Mouse (Mus musculus) testis, postnatal 14 days (tissue): ENCODE measurements around the gene Ube2cbp.

Source experiments
- DNase-seq: peaks from one replicate; pipeline ENCODE4 v3.0.0; 2021; ENCODE audit warnings: low spot score

The Ube2cbp gene

DNA sequence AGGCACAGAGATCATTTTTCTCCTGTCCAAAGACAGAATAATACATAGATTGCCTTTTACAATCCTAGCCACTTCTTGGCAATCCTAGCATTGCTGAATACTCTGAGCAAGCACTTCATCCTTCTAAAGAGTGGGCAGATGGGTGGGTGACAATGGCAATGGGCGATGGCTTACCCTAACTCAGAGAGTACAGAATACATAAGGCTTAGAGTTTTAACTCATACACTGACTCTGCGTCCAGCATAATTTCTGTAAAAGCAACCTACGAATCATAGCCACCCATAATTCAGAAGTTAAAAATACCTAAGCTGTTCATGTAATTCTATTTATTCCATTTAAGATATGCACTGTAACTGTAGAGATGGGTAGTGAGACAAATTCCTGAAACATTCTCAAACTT, 29.2 kb downstream of the Ube2cbp start:
- no peak for DNase-seq

DNA sequence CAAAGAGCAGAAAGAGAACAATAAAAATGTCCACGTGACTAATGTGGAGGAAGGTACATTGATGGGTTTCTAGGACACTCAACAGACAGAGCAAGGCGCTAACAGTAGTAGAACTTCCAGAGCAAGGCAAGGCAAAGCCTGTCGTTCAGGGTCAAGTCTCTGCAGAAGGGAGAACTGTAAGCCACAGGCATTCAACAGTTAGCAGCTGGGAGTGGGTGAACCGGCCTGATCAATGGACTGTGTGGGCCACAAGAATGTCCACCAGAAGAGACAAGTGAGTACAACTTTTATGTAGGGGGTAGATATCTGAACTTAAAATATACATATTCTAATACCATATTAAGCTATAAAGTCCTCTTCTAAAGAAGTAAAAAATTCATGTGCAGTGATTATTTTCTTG, 41.4 kb downstream of the Ube2cbp start:
- DNase-seq = no peak

DNA sequence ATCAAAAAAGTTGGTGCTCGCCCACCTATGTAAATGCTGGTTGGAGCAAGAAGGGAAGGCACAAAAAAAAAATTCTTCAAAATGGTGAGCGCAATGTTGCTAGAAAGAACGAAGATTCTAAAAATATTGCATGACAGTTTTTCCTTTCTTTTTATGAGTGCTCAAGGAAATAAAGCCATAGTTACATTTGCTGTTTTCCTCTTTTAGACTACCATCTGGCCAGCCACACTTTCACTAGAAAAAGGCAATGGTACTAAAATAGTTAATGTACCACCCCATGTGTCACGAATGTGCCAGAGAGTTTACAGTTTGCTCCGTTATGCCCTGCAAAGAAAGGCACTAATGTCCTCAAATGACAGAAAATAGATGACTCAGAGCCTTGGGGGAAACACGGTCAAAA, 45.4 kb downstream of the Ube2cbp start:
- DNase-seq = no peak

DNA sequence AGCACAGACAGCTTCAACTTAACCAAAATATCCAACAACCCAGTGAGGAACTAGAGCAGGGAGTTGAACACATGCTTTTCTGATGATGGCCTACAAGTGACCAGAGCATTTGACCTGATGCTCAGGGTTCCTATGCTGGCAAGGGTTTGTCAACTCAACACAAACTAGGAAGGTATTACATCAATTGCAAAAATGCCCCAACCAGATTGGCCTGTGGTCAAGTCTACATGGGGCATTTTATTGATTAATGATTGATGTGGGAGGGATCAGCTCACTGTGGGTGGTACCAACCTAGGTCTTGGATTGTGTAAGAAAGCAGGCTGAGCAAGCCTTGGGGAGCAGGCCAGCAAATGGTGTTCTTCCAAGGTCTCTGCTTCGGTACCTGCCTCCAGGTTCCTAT, 46.8 kb downstream of the Ube2cbp start:
- no peak for DNase-seq

DNA sequence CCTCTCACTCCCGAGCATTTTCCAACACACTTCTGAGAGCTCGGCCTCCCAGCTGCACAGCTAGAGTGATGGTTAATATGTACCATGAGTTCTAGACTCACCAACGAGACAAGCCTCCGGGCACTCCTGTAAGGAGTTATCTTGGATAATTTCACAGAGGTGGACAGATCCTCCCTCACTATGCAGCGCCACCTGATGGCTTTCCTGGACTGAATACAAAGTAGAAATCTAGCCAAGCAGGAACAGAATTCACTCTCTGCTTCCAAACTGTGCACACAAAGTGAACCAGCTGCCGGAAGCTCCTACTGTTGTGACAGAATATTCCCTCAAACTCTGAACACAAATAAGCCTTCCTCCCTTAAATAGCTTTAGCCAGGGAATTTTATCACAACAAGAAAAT, 69.0 kb downstream of the Ube2cbp start:
- DNase-seq = no peak

DNA sequence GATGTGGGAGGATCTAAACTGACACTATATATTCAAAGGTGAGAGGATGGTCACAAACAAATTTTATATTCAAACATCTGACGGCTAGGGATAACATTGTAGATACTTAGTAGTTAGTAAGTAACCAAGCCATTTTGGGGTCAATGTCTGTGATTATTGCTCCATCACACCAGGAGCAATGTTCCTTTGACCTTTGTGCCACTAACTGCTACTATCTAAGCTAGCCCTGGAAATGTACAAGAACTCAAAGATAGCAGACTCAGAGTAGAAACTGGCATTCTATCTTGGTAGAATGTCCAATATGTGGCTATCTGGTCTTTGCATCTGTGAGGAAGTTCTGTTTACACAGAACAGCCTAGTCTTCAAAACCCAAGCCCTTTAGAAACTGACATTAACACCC, 69.7 kb downstream of the Ube2cbp start:
- no peak for DNase-seq

DNA sequence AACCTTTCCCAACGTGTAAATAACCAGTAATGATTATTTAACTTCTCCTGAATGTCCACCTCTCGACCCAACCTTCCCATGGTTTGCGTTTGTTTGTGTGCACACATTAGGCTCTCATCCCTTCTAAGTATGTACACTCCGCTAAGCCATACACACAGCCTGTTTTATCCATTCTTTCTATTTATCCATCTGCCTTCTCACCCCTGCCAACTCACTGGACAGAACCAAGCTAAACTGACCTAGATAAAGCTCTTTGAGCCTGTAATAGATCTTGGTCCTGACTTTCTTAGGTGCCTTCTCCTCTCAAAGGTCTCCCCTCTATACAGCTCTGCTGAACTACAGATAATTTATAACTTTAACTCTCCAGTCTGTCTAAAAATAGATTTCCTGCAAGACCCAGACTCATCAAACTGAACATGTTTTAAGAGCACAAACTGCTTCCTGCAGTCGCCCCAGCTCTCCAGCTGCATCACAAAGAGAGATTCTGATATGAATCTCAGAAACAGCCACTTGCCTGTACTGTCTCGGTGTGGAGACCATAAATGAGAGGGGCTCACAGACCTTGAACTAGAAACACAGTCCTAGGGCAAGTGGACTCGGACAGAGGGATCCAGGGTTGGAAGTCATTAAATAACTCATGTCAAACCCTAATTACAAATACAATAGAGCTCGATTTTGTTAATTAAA, 71.0 kb downstream of the Ube2cbp start:
- DNase-seq = no peak

DNA sequence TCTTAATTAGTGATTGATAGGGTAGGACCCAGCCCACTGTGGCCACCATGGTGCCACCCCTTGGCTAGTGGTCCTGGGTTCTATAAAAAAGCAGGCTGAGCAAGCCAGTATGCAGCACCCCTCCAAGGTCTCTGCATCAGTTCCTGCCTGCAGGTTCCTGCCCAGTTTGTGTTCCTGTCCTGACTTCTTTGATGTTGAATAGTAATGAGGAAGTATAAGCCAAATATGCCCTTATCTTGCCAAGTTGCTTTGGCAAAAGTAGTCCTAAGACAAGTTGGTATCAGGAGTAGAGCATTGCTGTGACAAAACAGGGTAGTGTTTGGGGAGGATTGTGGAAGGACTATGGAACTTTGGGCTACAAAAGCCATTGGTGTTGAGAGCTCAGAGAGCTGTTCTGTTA, 73.3 kb downstream of the Ube2cbp start:
- DNase-seq = no peak

DNA sequence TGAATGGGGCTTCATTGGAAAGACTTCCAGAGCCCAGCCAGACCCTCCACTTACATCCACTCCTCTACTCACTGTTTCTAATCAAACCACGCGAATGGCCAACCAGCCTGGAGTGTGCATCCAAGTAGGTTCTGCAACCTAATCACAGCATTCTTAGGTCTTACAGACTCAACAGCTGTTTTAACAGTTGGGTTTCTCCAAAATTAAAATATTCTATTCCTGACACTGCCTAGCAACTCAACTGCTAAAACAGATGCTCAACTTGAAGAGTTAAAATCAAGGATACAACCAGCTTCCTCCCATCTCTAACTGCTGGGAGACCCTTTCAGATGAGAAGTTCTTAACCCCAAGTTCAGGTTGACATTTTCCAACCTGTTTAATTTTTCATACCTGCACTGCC, 74.0 kb downstream of the Ube2cbp start:
- DNase-seq = no peak

DNA sequence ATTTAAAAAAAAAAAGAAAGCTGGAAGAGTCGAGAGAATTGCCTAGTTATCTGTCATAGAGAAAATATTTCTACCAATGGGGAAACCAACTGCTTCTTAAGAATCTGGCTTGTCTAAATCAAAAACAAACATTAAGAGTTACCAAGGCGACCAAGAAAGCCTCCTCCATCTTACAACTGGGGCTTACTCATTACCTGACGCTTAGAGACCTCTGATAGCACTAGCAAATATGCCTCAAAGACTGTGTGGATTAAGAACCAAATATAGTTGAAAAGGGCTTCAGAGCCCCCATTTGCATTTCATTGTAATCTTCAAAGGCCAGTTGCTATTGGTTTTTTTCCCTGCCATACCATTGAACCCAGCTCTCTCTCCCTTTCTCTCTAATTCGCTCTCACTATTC, 76.2 kb downstream of the Ube2cbp start:
- DNase-seq = no peak

DNA sequence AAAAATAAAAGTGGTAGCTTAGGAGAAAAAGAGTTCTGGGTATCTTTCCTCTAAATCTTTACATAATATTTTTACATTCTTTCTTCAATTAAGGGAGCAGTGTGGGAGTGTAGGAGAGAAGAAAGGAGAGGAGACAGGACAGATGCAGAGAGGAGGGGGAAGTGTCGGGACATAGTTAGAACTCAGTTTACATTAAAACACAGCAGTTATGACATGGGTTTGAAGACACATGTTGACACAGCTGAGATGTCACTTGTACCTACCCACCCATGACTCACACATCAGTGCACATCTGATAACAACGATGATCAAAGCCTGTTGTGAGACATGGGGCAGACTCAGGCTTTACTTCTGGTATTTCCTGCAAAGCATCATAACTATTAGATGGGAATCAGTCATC, 87.8 kb downstream of the Ube2cbp start:
- DNase-seq = no peak

DNA sequence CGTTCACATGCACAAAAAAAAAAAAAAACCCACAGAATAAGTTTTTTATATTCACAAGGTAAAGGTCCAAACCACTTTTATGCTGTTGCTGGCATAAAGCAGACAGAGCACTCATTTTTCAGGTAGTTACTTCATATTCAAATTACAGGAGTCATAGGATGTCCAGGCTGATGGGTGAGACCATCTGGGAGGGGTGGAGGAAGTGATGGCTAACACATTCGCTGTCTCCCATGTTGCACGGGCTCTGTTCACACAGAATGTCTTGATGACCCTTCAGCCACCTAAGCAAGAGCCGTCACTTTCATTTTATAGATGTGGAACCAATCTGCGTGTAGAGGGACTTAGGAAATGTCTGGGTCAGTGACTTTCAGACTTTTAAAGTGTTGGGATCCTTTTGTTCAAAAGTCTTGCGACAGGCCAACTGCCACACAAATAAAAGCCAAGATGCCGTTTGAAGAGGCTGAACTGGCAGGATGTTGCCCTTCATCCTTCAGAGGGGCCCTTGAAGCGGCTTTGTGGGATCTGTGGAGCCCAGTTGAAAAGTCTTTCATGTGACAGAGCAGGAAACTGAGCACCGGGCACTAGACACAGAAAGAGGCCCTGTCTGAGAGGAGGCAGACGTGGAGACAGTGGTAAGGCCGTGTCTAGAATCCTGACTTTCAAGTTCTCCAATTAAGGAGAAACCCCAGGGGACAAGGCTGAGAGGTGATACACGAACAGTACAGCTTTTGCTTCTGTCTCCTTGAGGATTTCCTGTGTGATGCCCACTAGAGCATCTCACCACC, 91.8 kb downstream of the Ube2cbp start:
- no peak for DNase-seq

DNA sequence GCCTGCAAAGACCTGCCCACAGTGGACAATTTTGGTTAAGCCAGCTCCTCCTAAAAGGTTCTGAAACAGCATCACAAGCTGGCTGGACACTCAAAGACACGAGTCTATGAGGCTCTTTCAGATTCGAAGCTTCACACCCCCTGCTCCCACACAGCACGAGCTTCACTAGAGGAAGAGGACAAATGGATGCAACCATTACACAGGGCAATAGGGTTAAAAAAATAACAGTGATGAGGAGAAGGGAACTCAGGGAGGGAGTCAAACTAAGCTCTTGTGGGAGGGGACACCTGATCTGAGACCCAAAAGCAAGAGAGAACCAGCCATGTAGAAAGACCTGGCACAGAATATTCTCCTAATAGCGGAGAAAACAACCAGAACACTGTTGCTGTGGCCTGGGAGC, 95.5 kb downstream of the Ube2cbp start:
- no peak for DNase-seq

DNA sequence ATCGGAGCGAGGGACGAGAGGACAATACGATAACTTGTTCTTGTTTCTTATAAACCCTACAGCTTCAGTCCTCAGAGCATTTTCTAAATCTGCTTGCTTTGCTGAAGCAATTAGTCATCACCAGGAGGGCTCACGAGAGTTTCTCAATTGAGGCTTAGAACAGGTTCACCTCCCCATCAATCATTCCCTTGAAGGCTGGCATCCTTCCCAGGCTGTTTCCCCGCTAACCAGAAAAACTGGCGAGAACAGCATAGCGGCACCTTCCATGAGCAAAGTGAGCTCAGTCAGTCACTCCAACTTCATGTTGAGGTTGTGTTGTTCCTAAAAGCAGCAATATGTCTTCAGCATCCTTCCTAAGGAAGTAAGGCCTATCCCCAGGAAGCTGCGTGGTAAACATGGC, 104.2 kb downstream of the Ube2cbp start:
- no peak for DNase-seq

DNA sequence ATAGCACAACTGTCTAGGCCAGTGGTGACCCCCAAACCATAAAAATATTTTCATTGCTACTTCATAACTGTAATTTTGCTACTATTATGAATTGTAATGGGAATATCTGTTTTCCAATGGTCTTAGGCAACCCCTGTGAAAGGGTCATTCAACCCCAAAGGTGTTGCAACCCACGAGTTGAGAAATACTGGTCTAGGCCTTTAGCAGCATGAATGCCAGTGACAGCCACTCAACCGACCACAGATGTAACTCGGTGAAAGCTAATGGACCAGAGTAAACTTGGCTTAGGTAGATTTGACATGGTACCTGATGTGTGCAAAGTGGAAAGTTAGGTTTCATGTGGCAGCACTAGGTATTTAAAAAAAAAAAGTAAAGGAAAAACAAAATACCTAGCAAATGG, 108.9 kb downstream of the Ube2cbp start:
- DNase-seq = no peak

DNA sequence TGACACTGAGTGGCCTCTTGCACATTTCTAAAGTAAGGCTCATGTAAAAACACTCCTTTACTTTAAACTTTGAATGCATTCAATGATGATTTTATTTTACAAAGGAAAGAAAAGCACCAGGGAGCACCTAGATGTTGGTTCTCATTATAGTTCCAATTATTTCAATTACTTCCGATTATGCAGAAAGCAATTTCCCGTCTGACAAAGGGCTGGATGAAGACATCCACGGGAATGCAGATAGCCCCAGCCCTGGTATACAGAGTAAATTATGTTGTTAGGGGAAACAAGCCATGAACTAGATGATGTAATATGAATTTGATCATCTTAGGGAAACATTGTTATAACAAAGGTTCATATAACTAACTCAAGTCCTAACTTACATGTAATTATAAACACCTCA, 113.3 kb downstream of the Ube2cbp start:
- DNase-seq = no peak

DNA sequence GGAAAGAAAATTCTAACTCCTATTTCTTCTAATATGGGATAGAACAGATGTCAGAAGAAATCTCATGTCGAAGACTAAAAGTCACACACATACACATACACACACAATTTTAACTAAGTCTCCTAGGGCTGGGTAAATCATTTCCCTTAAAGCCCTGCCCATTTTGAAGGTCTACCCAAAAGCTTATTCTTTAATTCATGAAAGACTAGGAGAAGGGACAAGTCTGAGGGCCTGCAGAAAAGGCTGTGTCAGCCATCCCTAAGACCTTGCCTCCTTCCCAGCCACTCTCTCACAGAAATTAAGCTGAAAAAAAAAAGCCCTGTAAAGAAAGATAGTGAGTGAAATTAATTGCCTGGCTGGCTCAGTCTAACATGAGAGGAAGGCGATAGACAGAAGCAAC, 128.0 kb downstream of the Ube2cbp start:
- no peak for DNase-seq

DNA sequence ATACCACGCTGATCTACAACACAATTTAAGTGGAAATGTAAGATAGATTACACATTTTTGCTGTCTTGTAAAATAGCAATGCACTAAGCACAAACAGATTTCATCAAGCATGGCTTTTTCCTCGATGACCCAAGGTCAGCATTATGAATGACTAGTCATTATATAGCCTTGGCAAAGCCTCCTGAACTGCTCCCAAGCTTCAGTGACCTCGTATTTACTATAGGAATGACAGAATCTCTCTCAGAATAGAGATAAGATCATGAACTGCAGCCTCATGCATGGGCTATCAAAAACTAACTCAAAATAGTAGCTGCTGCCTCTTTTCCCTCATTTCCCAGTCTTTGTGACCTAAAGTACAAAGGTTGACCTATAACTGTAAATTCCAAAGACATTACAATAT, 128.4 kb downstream of the Ube2cbp start:
- no peak for DNase-seq

DNA sequence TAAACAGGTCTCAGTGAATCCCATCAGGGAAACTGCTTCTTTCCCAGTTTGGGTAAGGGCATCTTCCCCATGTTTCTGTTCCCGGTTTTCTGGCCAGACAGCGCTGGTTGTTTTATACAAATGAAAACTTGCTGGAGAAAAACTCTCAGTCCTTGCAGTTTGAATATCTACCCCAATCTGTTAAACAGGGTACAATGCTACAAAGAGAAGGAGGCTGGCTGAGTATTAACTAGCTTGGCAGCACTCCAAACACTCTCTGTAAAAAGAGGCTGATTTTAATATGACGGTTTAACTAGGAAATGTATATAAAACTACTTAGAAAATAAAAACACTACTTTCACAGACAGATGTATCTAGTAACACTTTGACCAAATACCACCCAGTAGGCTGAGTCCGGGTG, 129.2 kb downstream of the Ube2cbp start:
- DNase-seq = no peak

DNA sequence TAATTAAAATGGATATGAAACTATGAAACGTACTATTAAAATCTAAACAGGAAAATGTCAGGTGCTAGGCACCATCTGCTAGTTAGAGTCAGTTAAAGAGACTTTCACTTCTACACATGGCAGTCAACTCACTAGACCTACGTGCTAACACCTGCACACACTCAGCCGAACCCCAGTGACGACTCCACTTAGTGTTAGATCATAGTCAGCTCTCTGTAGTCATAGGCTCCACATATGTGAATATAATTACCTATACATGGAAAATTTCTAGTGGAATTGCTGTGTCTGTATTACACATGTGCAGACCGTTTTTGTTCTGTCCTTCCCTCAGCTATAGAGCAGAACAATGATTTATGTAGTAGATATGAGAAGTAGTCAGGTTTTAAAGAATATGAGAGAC, 130.4 kb downstream of the Ube2cbp start:
- no peak for DNase-seq

DNA sequence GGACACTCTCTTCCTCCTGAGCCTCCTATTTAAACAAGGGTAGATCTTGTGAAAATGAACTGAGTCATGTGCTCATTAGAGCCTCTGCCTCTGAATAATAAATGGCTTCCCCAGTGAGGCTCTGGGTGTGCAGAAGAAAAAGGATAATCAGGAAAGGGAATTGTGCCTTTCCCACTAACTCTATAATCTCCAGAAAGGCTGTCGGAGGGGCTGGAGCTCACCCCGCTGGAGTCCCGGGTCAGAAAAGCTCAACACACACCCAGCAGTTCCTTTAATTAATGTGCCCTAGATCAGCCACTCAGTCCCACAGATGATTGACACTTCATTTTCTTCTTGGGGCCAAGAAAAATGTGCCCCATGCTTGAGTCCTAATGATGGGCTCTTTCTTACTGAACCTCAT, 134.2 kb downstream of the Ube2cbp start:
- DNase-seq = no peak

DNA sequence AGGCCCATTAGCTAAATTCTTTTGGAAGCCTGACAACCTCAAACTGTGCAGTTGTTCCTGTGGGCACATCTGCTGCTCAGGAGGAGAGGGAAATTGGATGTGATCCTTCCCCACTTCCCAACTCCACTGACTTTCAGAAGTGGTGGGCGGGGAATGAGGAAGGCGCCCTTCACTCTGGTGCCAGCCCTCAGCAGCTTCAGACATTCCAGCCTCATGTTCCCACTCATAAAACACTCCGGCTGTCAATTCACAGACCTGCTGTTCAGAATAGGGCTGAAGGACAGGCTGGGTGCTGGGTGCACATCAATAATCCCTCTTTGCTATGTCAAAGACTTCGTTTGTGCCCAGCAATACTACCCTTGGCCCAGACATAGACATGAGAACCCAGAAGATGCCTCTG, 136.5 kb downstream of the Ube2cbp start:
- DNase-seq = no peak

DNA sequence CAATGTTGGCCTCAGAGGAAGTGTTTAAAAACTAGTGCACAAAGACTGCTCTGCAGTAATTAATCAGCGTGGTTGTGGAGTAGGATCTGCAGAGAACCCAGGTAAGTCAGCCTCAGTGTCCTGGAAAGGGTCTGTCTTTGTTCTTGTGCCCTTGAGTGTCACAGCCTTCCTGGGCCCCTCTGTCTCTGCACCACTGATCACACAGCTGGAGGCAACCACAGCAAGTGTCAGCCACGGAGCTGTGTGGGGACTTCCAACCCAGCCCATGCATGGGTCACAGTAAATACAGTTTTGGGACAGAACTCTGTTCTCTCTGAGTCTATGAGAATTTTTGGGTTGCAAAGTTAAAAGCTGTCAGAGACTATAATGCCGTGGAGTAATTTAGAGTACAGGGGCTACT, 137.4 kb downstream of the Ube2cbp start:
- DNase-seq = no peak

DNA sequence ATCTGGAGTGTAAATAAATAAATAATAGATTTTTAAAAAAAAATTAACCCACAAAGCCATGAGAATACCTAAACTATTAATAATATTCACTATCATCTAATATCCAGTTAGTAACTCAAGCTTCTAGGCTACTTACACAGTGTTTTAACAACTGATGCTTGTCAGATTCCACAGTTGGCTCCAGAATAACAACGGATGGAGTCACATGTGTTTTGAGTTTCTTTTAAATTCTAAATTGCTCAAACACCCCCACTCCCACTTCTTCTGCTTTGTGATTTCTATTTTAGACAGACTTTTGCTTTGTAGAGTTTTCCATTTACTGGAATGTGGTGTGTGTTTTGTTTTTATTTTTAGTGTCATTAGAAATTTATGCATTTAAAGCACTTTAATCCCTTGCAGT, 140.0 kb downstream of the Ube2cbp start:
- DNase-seq = no peak
